Mouse (Mus musculus): ENCODE data around the gene Efemp2. TPM values are rescaled to one million over a fixed set of nuclear protein-coding genes. Genes with fewer than 3 reads are reported as not detected.

Efemp2 gene
- polyA plus RNA-seq (2017; shearing (Covaris generic)): 0.81 TPM

DNA sequence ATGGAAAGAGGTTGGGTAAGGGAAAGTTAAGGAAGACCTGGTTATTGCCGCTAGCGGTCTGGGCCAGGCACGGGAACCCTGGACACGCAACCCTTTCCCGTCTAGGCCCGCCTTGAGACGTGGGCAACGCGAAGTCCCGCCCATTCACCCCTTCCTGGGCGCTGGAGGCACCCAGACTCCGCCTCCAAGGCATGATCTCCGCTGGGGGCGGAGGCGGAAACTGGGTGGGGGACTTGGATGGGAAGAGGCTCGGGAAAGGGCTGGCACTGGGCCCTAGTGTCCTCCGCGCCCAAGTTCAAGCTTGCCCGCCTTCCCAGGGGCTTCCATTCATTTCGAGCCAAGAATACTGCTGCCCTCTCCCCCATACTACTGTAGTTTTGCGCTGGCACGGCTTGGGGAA, at the start of gene Efemp2:
Efemp2 (plus strand) TSS at position 235 of the 400 bp plus-strand sequence.

DNA sequence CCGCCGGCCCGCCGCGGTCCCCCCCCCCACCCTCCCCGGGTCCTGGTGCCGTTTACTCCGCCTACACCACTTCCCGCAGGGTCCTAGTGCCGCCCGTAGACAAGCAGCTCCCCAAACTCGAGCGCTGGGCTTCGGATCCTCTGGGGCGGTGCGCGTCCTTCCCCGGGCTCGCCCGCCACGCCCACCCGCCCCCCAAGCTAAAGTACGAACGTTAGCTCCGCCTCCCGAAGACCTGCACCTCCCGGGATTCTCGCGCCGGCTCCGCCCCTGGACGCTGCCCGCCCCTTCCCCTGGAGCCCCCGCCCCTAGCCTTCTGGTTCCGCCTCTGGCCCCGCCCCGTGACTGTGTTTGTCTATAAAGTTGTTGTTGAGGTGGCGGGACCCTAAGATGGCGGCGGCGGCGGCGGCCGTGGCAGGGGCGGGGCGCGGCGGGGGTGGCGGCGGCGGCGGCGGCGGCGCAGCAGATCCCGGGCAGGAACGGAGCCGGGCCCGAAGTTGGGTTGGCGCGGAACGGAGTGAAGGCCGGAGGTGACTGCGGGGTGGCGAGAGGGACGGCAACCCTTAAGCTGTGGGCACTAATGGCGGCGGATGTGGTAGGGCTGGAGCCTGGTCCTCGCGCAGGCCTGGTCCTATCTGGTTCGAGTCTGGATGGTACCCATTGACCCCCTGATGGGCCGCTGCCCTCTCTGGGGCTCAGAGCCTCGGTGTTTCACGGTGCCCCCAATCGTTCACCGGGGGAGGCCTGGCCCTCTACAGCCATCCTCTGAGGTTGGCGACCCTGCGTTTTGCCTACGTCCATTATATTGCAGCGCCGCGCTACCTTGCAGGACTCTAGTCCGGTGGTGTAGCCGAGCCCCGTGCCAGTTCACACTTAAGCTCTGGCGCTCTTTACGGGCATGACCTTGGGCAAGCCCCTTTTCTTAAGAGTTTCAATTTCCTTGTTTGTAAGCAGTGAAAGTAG, 48.7 kb upstream of the Efemp2 start, which contains the start of the genes Drap1 and AI837181:
Drap1 (minus strand) TSS at position 198 of the 960 bp plus-strand sequence.
AI837181 (plus strand) TSS at position 363 of the 960 bp plus-strand sequence.

DNA sequence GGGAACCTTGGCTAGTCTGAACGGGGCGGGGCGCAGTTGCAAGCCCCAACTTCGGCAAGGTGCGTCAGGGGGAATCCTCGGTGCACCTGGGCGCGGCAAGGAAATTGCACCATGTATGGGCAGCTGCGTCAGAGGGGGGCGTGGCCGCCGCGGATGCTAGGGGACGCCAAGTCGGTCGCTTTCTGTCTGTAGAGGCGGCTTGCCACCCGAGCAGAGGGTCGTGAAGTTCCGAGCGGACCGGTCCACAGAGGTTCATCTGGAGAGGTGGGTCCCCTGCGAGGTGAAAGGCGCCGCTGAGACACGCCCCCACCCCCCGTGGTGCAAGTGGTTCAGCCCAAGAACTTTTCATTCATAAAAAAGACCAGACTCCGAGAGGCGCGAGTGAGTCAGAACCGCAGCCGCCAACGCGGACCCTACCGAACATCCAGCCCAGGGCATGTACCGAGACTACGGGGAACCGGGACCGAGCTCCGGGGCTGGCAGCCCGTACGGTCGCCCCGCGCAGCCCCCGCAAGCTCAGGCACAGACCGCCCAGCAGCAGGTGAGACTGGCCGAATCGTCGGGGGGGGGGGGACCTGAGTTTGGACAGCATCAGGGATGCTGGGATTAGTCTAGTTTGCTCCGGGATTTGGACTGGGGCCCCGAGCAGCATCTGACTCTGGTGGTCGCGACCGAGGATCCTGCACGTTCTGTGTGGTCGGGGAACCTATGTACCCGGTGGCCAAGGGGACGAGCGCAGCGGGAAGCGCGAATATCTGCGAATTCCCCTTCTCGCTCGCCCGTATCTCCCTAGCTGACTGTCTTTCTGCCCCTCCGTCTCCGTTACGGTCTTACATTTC, 26.0 kb upstream of the Efemp2 start, which contains the start of gene Fosl1:
Fosl1 (plus strand) TSS at position 33 of the 839 bp plus-strand sequence.

GRCm38 (mm10) chr19:5457746-5458442, 15.9 kb upstream of the Efemp2 start, which contains the start of gene Ccdc85b:
Gene Ccdc85b, minus strand, starts transcription at chr19:5457894.

DNA sequence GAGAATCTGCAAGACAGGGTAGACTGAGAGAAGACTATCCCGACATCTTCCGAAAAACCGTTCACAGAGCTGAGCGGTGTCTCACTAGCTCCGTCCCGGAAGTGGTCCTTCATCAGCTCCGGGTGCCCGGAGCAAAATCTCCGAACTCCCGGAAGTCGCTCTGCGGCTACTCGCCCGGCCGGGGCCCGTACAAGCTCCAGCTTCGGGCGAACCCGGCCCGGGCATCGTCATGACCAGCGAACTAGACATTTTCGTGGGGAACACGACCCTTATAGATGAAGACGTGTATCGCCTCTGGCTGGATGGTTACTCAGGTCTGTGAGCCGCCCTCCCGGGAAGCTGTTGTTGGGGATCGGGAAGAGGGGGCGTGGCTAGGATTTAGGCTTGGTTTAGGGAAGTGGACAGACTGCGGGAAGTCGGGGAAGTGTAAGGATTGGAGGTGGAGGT, 13.3 kb upstream of the Efemp2 start, which contains the start of gene Fibp:
Fibp (plus strand) TSS at position 151 of the 447 bp plus-strand sequence.

GRCm38 (mm10) chr19:5468374-5468773, 5.4 kb upstream of the Efemp2 start, which contains the start of gene Ctsw:
Gene Ctsw, minus strand, starts transcription at chr19:5468507.

GRCm38 (mm10) chr19:5487768-5488550, 14.2 kb downstream of the Efemp2 start, which contains the start of gene Mus81:
Gene Mus81, minus strand, starts transcription at chr19:5488402.

GRCm38 (mm10) chr19:5490313-5490897, 16.7 kb downstream of the Efemp2 start, which contains the start of gene Cfl1:
Gene Cfl1, plus strand, starts transcription at chr19:5490455.

DNA sequence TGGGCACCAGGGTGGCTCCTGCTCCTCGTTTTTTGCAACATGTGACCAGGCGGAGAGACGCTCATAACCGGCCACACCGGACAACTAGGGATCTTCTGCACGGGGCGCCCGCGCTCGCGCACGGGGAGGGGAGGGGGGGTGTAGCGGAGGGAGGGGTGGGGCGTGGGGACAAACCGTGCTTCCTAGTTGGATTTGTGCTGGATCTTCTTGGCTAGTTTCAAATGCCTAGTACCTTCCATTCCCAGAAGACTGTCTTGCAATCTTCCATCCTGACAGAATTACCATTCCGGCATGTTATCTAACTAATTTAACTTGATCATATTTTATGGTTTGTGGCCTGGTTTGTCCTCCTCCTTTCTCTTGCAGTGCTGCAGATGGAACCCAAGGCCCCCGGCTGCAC, 29.9 kb downstream of the Efemp2 start, which contains the start of gene 1700020D05Rik:
1700020D05Rik (minus strand) TSS at position 101 of the 400 bp plus-strand sequence.

DNA sequence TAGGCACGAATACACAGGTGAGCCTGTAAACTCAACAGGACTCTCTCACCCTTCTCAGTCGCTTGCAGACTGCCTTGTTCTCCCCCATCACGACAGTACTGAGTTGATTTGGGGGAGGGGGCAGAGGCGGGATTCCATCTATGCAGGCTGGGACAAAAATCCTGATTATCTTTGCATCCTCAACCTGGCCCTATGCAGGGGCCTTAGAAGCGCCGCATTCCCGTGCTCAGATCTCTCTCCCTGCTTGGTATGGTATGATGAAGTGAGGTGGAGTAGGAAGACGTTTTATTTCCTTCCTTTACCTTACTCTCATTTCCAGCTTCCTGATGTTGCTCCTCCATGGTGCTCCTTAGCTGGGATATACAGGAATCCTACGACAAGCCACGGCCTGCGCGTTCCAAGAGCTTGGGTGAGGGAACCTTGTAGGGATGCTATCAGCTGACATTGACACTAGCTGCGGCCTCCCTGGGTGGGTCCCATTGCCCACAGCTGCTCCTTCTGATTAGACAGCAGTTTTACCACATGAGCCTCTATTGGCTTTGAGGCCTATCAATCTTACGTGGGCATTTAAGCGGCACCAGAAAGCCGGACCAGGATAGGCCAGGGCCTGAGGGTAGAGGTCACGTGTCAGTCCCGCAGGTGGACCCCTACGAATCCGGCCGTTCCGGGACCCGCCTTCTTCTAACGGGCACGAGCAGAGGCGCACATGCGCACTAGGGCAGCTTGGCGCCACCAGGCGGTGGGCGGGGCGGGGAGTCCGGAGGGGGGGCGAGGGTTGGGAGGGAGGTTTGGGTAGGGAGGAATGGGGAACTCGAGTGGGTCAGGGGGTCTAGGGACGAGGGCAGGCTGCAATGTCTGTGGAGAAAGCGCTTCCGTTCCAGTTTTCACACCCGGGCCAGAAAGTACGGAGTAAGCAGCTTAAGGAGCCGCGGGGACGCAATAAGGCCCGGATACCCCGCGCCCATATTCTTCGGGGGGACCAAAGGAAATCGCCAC, 36.6 kb downstream of the Efemp2 start, which contains the start of gene Snx32:
Snx32 (minus strand) TSS at position 508 of the 996 bp plus-strand sequence.

Other genes with a start within 250 kb of the Efemp2 start
- 141 TPM for gene Pacs1, start 200.8 kb upstream of the Efemp2 start, polyA plus RNA-seq (2017; shearing (Covaris generic))
- gene Sf3b2, start 178.5 kb upstream of the Efemp2 start, polyA plus RNA-seq (2017; shearing (Covaris generic)): 321 TPM
- not detected for gene Gal3st3, start 175.6 kb upstream of the Efemp2 start, polyA plus RNA-seq (2017; shearing (Covaris generic))
- gene Catsper1, start 138.2 kb upstream of the Efemp2 start, polyA plus RNA-seq (2017; shearing (Covaris generic)): not detected
- gene Cst6, start 124.4 kb upstream of the Efemp2 start, polyA plus RNA-seq (2017; shearing (Covaris generic)): not detected
- gene Eif1ad, start 107.2 kb upstream of the Efemp2 start, polyA plus RNA-seq (2017; shearing (Covaris generic)): 47.0 TPM
- gene Banf1, start 106.8 kb upstream of the Efemp2 start, polyA plus RNA-seq (2017; shearing (Covaris generic)): 229 TPM
- 303 TPM for gene Sart1, start 85.3 kb upstream of the Efemp2 start, polyA plus RNA-seq (2017; shearing (Covaris generic))
- gene Tsga10ip, start 71.4 kb upstream of the Efemp2 start, polyA plus RNA-seq (2017; shearing (Covaris generic)): 2.2 TPM
- gene Drap1, start 49.0 kb upstream of the Efemp2 start, polyA plus RNA-seq (2017; shearing (Covaris generic)): 195 TPM
- gene AI837181, start 48.8 kb upstream of the Efemp2 start, polyA plus RNA-seq (2017; shearing (Covaris generic)): 35.8 TPM
- gene Fosl1, start 26.4 kb upstream of the Efemp2 start, polyA plus RNA-seq (2017; shearing (Covaris generic)): not detected
- gene Ccdc85b, start 16.1 kb upstream of the Efemp2 start, polyA plus RNA-seq (2017; shearing (Covaris generic)): 7.4 TPM
- 75.8 TPM for gene Fibp, start 13.3 kb upstream of the Efemp2 start, polyA plus RNA-seq (2017; shearing (Covaris generic))
- gene Ctsw, start 5.4 kb upstream of the Efemp2 start, polyA plus RNA-seq (2017; shearing (Covaris generic)): 75.3 TPM
- 45.4 TPM for gene Mus81, start 14.4 kb downstream of the Efemp2 start, polyA plus RNA-seq (2017; shearing (Covaris generic))
- gene Cfl1, start 16.5 kb downstream of the Efemp2 start, polyA plus RNA-seq (2017; shearing (Covaris generic)): 2,727 TPM
- not detected for gene 1700020D05Rik, start 29.8 kb downstream of the Efemp2 start, polyA plus RNA-seq (2017; shearing (Covaris generic))
- 3.7 TPM for gene Snx32, start 36.6 kb downstream of the Efemp2 start, polyA plus RNA-seq (2017; shearing (Covaris generic))
- not detected for gene Ovol1, start 86.7 kb downstream of the Efemp2 start, polyA plus RNA-seq (2017; shearing (Covaris generic))
- 8.4 TPM for gene Ap5b1, start 94.1 kb downstream of the Efemp2 start, polyA plus RNA-seq (2017; shearing (Covaris generic))
- 94.3 TPM for gene Rnaseh2c, start 127.9 kb downstream of the Efemp2 start, polyA plus RNA-seq (2017; shearing (Covaris generic))
- 78.7 TPM for gene Kat5, start 136.3 kb downstream of the Efemp2 start, polyA plus RNA-seq (2017; shearing (Covaris generic))
- gene Rela, start 163.5 kb downstream of the Efemp2 start, polyA plus RNA-seq (2017; shearing (Covaris generic)): 221 TPM
- gene Sipa1, start 189.8 kb downstream of the Efemp2 start, polyA plus RNA-seq (2017; shearing (Covaris generic)): 178 TPM
- gene Map3k11, start 214.8 kb downstream of the Efemp2 start, polyA plus RNA-seq (2017; shearing (Covaris generic)): 53.1 TPM
- gene Pcnx3, start 215.0 kb downstream of the Efemp2 start, polyA plus RNA-seq (2017; shearing (Covaris generic)): 58.4 TPM
- gene Kcnk7, start 230.4 kb downstream of the Efemp2 start, polyA plus RNA-seq (2017; shearing (Covaris generic)): 0.46 TPM